Mouse (Mus musculus) limb, embryonic 12.5 days (tissue): ENCODE results near the gene Lgals4. TPM values are rescaled to one million over a fixed set of nuclear protein-coding genes. Genes with fewer than 3 reads are reported as not detected.

ENCODE experiments used
- ATAC-seq: fragments of 200-750 bp; cut with Nextera tagmentation; 2 replicates; pipeline ENCODE4 v1.8.0; 2017; ENCODE audit warnings: low read depth, moderate TSS enrichment; ENCODE audit not compliant: insufficient number of reproducible peaks, insufficient read depth, low FRiP score, low TSS enrichment
- H3K27ac ChIP-seq: fragments of 300-500 bp; sonication (generic); 2 replicates; pipeline ENCODE4 v1.5.1; 2016; ENCODE audit warnings: mild to moderate bottlenecking, moderate library complexity
- H3K27me3 ChIP-seq: fragments of 300-500 bp; sonication (generic); 2 replicates; pipeline ENCODE4 v1.6.1; 2016; ENCODE audit warnings: mild to moderate bottlenecking, moderate library complexity
- H3K36me3 ChIP-seq: fragments of 300-500 bp; sonication (generic); 2 replicates; pipeline ENCODE4 v1.6.1; 2016; ENCODE audit warnings: mild to moderate bottlenecking, moderate library complexity
- H3K4me1 ChIP-seq: fragments of 300-500 bp; sonication (generic); replicated peaks from 2 replicates; pipeline ENCODE4 v1.6.1; 2016
- H3K4me2 ChIP-seq: fragments of 300-500 bp; sonication (generic); 2 replicates; pipeline ENCODE4 v1.6.1; 2016; ENCODE audit warnings: mild to moderate bottlenecking, moderate library complexity
- H3K4me3 ChIP-seq: fragments of 300-500 bp; sonication (generic); replicated peaks from 2 replicates; pipeline ENCODE4 v1.5.1; 2016; ENCODE audit warnings: mild to moderate bottlenecking
- H3K9ac ChIP-seq: fragments of 300-500 bp; sonication (generic); replicated peaks from 2 replicates; pipeline ENCODE4 v1.6.1; 2016; ENCODE audit warnings: mild to moderate bottlenecking, moderate library complexity
- H3K9me3 ChIP-seq: fragments of 300-500 bp; sonication (generic); 2 replicates; pipeline ENCODE4 v1.6.1; 2016; ENCODE audit warnings: mild to moderate bottlenecking, moderate library complexity
- WGBS: fragments of 180-500 bp; shearing (Covaris S2); methylation state at CpG from one replicate; pipeline ENCODE4 v1.1.7; 2016; 5-methylcytosine and 5-hydroxymethylcytosine counted together
- polyA plus RNA-seq: library from polyadenylated mRNA; unstranded; fragments of >200 nt; fragmentation: Nextera tagmentation; extraction: Ambion mirVana; gene quantifications from 2 replicates; pipeline ENCODE4 v1.2.1, GENCODE M21; 2016

Lgals4 gene
- polyA plus RNA-seq, 1 experiment from 2014 or later: 4.9 TPM

- 75% methylated on average over 1 of the region's 1 CpGs for WGBS
- no peak overlapping the region for H3K27ac ChIP-seq
- no peak overlapping the region for H3K4me2 ChIP-seq
- no peaks in the 10 kb centered on the region for H3K9me3 ChIP-seq
- ATAC-seq: no peak
- H3K4me1 ChIP-seq: peaks cover 15% of the 10 kb centered on the region
- H3K9ac ChIP-seq: no peak overlapping the region
- no peak overlapping the region for H3K4me3 ChIP-seq
- H3K36me3 ChIP-seq: no peaks in the 10 kb centered on the region
- no peaks in the 10 kb centered on the region for H3K27me3 ChIP-seq
These were observed 13.6 kb downstream of the Lgals4 start for GRCm38 (mm10) chr7:28847273-28847672.

DNA sequence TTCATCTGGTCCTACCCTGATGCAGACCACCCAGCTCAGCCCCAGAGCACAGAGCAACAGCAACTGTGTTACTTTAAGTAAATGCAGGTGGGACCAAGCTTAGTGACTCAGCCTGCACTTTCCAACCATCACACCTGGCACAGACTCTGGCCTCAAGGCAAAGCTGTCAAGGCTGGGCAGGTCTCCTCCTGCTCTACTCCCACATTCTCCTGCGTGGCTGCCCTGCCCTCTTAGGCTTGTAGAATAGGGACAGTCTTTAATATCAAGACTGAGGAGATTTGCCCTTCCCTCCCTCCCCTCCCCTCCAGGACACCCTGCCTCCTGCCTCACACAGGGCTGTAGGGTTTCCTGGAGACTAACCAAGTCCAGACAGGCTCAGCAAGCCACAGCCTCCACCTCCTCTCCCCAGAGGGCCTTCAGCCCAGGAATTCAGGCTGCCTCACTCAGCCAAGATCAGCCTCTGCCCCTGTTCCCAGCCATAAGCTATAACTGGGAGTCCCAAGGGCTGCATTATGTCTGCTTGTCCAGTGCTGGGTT lies 16.1 kb downstream of the Lgals4 start:
- no peak overlapping the region for H3K4me3 ChIP-seq
- H3K36me3 ChIP-seq: no peaks in the 10 kb centered on the region
- no peak overlapping the region for H3K4me2 ChIP-seq
- peak overlapping the region; percentile 85 for H3K27ac ChIP-seq
- H3K27me3 ChIP-seq: no peaks in the 10 kb centered on the region
- ATAC-seq: peak; percentile 79; the same call in 1 of the 2 replicates
- H3K9ac ChIP-seq: no peak overlapping the region
- peaks cover 15% of the 10 kb centered on the region for H3K4me1 ChIP-seq
- no peaks in the 10 kb centered on the region for H3K9me3 ChIP-seq
- WGBS: 10% methylated on average over 1 of the region's 1 CpGs

DNA sequence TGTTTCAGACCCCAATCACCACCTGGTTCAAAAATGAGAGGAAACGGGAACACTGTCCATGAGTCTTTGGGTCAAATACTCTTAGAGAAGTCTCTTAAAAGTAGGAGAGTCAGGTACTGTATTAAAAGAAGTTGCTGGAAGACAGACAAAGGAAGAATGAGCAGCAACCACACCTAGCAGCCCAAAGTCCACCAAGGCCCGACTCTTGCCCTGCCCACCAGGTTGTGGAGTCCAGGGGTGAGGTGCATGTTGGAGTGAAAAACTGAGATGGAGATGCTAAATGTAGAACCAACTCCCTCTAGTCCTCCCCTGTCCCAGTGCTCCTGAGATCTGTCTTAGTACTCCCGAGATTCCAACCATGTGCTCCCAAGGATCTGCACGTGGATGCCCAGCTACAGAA lies 17.0 kb downstream of the Lgals4 start:
- Histone ChIP-seq H3K9ac (no peak overlapping the region), H3K27ac (peak overlapping the region; percentile 85)
- 84% methylated on average over 4 of the region's 4 CpGs for WGBS

DNA sequence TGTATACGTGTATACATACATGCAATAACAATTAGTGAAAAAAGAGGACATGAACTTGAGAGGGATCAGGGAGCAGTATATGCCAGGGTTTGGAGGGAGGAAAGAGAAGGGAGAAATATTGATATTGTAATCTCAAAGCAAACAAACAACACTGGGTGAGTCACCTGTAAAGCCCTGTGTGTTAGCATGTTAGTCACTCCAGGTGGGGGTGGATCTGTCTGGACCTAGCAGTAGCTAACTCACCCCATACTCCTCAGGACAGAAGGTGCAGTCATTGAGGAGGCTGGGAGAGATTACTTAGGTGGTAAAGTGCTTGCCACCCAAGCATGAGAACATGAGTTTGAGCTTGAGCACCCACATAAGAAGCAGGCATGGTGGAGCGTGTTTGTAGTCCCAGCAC lies 26.3 kb downstream of the Lgals4 start:
- H3K36me3 ChIP-seq: no peaks in the 10 kb centered on the region
- no peak overlapping the region for H3K9ac ChIP-seq
- no peak for ATAC-seq
- no peak overlapping the region for H3K4me3 ChIP-seq
- H3K4me1 ChIP-seq: peaks cover 9% of the 10 kb centered on the region; the same call in 1 of the 2 replicates
- H3K4me2 ChIP-seq: no peak overlapping the region
- peaks cover 5% of the 10 kb centered on the region; the same call in 1 of the 2 replicates for H3K9me3 ChIP-seq
- no peak overlapping the region for H3K27ac ChIP-seq
- no peaks in the 10 kb centered on the region for H3K27me3 ChIP-seq
- 96% methylated on average over 2 of the region's 2 CpGs for WGBS

More for the DNA sequence above, 17.0 kb downstream of the Lgals4 start:
- Histone ChIP-seq H3K4me1 (peaks cover 15% of the 10 kb centered on the region), H3K36me3 (no peaks in the 10 kb centered on the region), H3K9me3 (no peaks in the 10 kb centered on the region), H3K4me3 (no peak overlapping the region), H3K27me3 (no peaks in the 10 kb centered on the region), H3K4me2 (no peak overlapping the region)
- no peak for ATAC-seq

DNA sequence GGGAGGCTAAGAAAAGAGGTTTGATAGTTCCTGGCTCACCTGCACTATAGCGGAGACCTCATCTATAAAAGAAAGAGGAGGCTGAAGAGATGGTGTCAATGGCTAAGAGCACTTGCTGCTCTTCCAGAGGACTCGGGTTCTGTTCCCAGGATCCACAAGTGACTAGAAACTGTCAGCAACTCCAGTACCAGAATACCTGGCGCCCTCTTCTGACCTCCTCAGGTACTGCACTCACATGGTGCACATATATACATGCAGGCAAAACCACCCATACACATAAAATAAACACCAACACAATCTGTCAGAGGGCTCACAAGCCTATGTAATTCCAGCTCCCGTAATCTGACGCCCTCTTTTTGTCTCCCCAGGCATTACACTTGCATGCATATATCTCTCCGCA lies 27.2 kb downstream of the Lgals4 start:
- H3K4me3 ChIP-seq: no peak overlapping the region
- H3K9ac ChIP-seq: no peak overlapping the region
- H3K27me3 ChIP-seq: no peaks in the 10 kb centered on the region
- H3K27ac ChIP-seq: no peak overlapping the region
- no peak overlapping the region for H3K4me2 ChIP-seq
- no peak for ATAC-seq
- H3K9me3 ChIP-seq: peaks cover 5% of the 10 kb centered on the region; the same call in 1 of the 2 replicates
- 88% methylated on average over 6 of the region's 6 CpGs for WGBS
- peaks cover 13% of the 10 kb centered on the region; the same call in 1 of the 2 replicates for H3K4me1 ChIP-seq
- H3K36me3 ChIP-seq: no peaks in the 10 kb centered on the region

GRCm38 (mm10) chr7:28862817-28863499 lies 29.3 kb downstream of the Lgals4 start:
- no peak overlapping the region for H3K4me2 ChIP-seq
- WGBS: 75% methylated on average over 15 of the region's 15 CpGs
- H3K4me1 ChIP-seq: peaks cover 18% of the 10 kb centered on the region
- 0 out of 2 replicates have a peak overlapping the region, but pooled peaks have one; percentile 12 for H3K9ac ChIP-seq
- no peak overlapping the region for H3K4me3 ChIP-seq
- H3K27ac ChIP-seq: no peak overlapping the region
- no peak for ATAC-seq
- H3K27me3 ChIP-seq: no peaks in the 10 kb centered on the region
- H3K36me3 ChIP-seq: no peaks in the 10 kb centered on the region
- H3K9me3 ChIP-seq: peaks cover 5% of the 10 kb centered on the region; the same call in 1 of the 2 replicates

GRCm38 (mm10) chr7:28863540-28863939 lies 29.9 kb downstream of the Lgals4 start, which contains the start of gene Lgals7:
Gene Lgals7, plus strand, starts transcription at chr7:28863853.
- 0 out of 2 replicates have a peak within 1 kb of the TSS, but pooled peaks have one; percentile 41 for H3K27ac ChIP-seq
- no peak within 1 kb of the TSS for H3K4me3 ChIP-seq
- ATAC-seq: no peak
- peaks cover 5% of the 10 kb centered on the region; the same call in 1 of the 2 replicates for H3K9me3 ChIP-seq
- no peak within 1 kb of the TSS; the same call in 1 of the 2 replicates for H3K4me2 ChIP-seq
- H3K36me3 ChIP-seq: no peaks in the 10 kb centered on the region
- WGBS: 83% methylated on average over 6 of the region's 6 CpGs
- no peaks in the 10 kb centered on the region for H3K27me3 ChIP-seq
- H3K9ac ChIP-seq: 0 out of 2 replicates have a peak within 1 kb of the TSS, but pooled peaks have one; percentile 12
- peaks cover 18% of the 10 kb centered on the region for H3K4me1 ChIP-seq

GRCm38 (mm10) chr7:28864288-28864750 lies 30.7 kb downstream of the Lgals4 start:
- H3K9ac ChIP-seq: no peak overlapping the region
- H3K9me3 ChIP-seq: peaks cover 5% of the 10 kb centered on the region; the same call in 1 of the 2 replicates
- no peak overlapping the region; the same call in 1 of the 2 replicates for H3K4me2 ChIP-seq
- WGBS: 46% methylated on average over 9 of the region's 9 CpGs
- H3K4me3 ChIP-seq: no peak overlapping the region
- peaks cover 18% of the 10 kb centered on the region for H3K4me1 ChIP-seq
- no peaks in the 10 kb centered on the region for H3K27me3 ChIP-seq
- H3K27ac ChIP-seq: 0 out of 2 replicates have a peak overlapping the region, but pooled peaks have one; percentile 41
- no peaks in the 10 kb centered on the region for H3K36me3 ChIP-seq
- no peak for ATAC-seq

DNA sequence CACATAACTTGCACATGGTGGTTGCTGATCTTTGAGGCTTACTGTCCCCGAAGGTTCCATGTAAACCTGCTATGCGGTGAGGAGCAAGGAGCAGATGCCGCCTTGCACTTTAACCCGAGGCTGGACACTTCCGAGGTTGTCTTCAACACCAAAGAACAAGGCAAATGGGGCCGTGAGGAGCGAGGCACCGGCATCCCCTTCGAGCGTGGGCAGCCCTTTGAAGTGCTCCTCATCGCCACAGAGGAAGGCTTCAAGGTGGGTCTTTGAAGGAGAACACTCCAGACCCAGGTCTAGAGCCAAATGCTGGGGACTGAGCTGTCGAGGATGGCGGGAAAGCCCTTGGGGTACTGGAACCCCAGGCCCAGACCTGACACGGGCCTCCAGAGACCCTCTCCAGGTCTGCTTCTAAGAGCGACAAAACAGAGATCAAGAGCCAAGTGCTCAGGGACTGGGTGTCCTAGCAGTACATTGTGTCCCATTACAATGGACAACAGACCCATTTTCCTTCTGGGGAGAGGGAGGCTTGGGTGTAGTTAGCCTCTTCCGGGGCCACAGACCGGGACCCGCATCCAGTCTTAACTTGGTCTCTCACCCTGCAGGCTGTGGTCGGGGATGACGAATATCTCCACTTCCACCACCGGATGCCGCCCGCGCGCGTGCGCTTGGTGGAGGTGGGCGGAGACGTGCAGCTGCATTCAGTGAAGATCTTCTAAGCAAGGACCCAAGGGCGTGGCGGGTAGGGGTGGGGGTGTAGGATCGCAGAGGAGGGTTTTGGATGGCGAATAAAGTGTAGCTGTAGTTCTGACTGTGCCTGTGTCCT lies 32.0 kb downstream of the Lgals4 start:
- Histone ChIP-seq H3K36me3 (no peaks in the 10 kb centered on the region), H3K4me3 (peak overlapping the region; percentile 20), H3K9ac (no peak overlapping the region), H3K27me3 (no peaks in the 10 kb centered on the region), H3K27ac (no peak overlapping the region), H3K9me3 (peaks cover 4% of the 10 kb centered on the region; the same call in 1 of the 2 replicates), H3K4me2 (peak overlapping the region; percentile 52), H3K4me1 (peaks cover 18% of the 10 kb centered on the region)
- ATAC-seq: peak; percentile 52
- 37% methylated on average over 33 of the region's 33 CpGs for WGBS

GRCm38 (mm10) chr7:28866769-28867507 lies 33.3 kb downstream of the Lgals4 start:
- H3K4me2 ChIP-seq: no peak overlapping the region
- no peak overlapping the region for H3K9ac ChIP-seq
- ATAC-seq: no peak
- H3K4me3 ChIP-seq: no peak overlapping the region
- WGBS: 87% methylated on average over 28 of the region's 28 CpGs
- peaks cover 18% of the 10 kb centered on the region for H3K4me1 ChIP-seq
- H3K27me3 ChIP-seq: no peaks in the 10 kb centered on the region
- no peaks in the 10 kb centered on the region for H3K36me3 ChIP-seq
- H3K9me3 ChIP-seq: no peaks in the 10 kb centered on the region
- no peak overlapping the region for H3K27ac ChIP-seq
